Mouse (Mus musculus) G1E (cell line): ENCODE data around the gene Trp53i13. TPM values are rescaled to one million over a fixed set of nuclear protein-coding genes. Genes with fewer than 3 reads are reported as not detected.

Source experiments
- ATAC-seq: 2 replicates; pipeline ENCODE4 v1.8.0; 2016; ENCODE audit warnings: mild to moderate bottlenecking; ENCODE audit not compliant: insufficient number of reproducible peaks, poor library complexity, low FRiP score, severe bottlenecking; ENCODE audit errors: extremely low read depth
- DNase-seq: peaks from one replicate; pipeline ENCODE4 v3.0.0; 2012; ENCODE audit warnings: low spot score
- H3K27me3 ChIP-seq: 2 replicates; pipeline ENCODE4 v1.6.1; 2012; ENCODE audit warnings: mild to moderate bottlenecking, low read length, inconsistent platforms; ENCODE audit not compliant: insufficient read depth
- H3K36me3 ChIP-seq: replicated peaks from 2 replicates; pipeline ENCODE3; 2012; ENCODE audit warnings: mild to moderate bottlenecking, inconsistent platforms
- H3K4me1 ChIP-seq: 2 replicates; pipeline ENCODE4 v1.6.1; 2012; ENCODE audit warnings: low read depth, low read length, inconsistent platforms, mixed read lengths; ENCODE audit not compliant: insufficient read depth
- H3K4me3 ChIP-seq: 2 replicates; pipeline ENCODE4 v1.5.1; 2012; ENCODE audit warnings: low read depth, mild to moderate bottlenecking, inconsistent platforms, low read length, moderate library complexity, mixed read lengths
- H3K9me3 ChIP-seq: replicated peaks from 2 replicates; pipeline ENCODE4 v1.6.1; 2012; ENCODE audit warnings: inconsistent platforms
- CTCF ChIP-seq: IDR thresholded peaks from 2 replicates; pipeline ENCODE4 v1.5.1; 2012; ENCODE audit warnings: low read depth, low read length, inconsistent platforms, mixed read lengths
- GATA1 ChIP-seq: IDR thresholded peaks from 2 replicates; pipeline ENCODE4 v1.6.1; 2012; ENCODE audit warnings: borderline replicate concordance, low read length, inconsistent platforms, mixed read lengths
- GATA2 ChIP-seq: IDR thresholded peaks from 2 replicates; pipeline ENCODE4 v1.6.1; 2012; ENCODE audit warnings: low read depth, low read length, inconsistent platforms, borderline replicate concordance
- POLR2AphosphoS5 ChIP-seq: IDR thresholded peaks from 2 replicates; pipeline ENCODE4 v1.6.1; 2012; ENCODE audit warnings: low read depth, low read length, inconsistent platforms; ENCODE audit not compliant: insufficient replicate concordance
- TAL1 ChIP-seq: conservative IDR thresholded peaks from 2 replicates; pipeline ENCODE4 v1.6.1; 2012; ENCODE audit warnings: low read depth, low read length, inconsistent platforms, mixed read lengths
- polyA plus RNA-seq: library from polyadenylated mRNA; stranded (reverse); fragments of >175 nt; gene quantifications from 2 replicates; pipeline ENCODE4 v1.2.3, GENCODE M21; 2012
- total RNA-seq, 2 experiments: library from RNA; stranded (forward) in 1 of 2; stranded (reverse) in 1 of 2; fragments of 200-1000 nt in 1 of 2; fragments of >200 nt in 1 of 2; fragmentation: Nextera tagmentation in 1 of 2; gene quantifications; 2 replicates each; pipeline ENCODE4 v1.2.3; 2014 to 2017

Gene Trp53i13
- total and polyA plus RNA-seq, 3 experiments = 0.71 to 5.4 (median 1.4) TPM

GRCm38 (mm10) chr11:77508068-77509021, 7.4 kb downstream of the Trp53i13 start:
- TF ChIP-seq CTCF = peak; percentile 82
- TF ChIP-seq GATA1 = no peak
- TF ChIP-seq POLR2AphosphoS5 = no peak
- TF ChIP-seq TAL1 = no peak
- TF ChIP-seq GATA2 = no peak
- H3K27me3 ChIP-seq = no peaks in the 10 kb centered on the region
- no peaks in the 10 kb centered on the region for H3K9me3 ChIP-seq
- peak overlapping the region; percentile 61; the same call in 1 of the 2 replicates for H3K4me3 ChIP-seq
- H3K4me1 ChIP-seq = peaks cover 22% of the 10 kb centered on the region
- H3K36me3 ChIP-seq = peaks cover 65% of the 10 kb centered on the region
- DNase-seq = peak; percentile 82
- no peak for ATAC-seq

GRCm38 (mm10) chr11:77507426-77507825, 8.4 kb downstream of the Trp53i13 start:
- Histone ChIP-seq H3K4me3 (no peak overlapping the region), H3K36me3 (peaks cover 74% of the 10 kb centered on the region)

GRCm38 (mm10) chr11:77506941-77507340, 8.8 kb downstream of the Trp53i13 start:
- H3K9me3 ChIP-seq = no peaks in the 10 kb centered on the region
- ATAC-seq (no peak), DNase-seq (no peak)
- H3K36me3 ChIP-seq = peaks cover 79% of the 10 kb centered on the region
- H3K4me3 ChIP-seq = no peak overlapping the region
- TF ChIP-seq TAL1 = no peak
- H3K4me1 ChIP-seq = peaks cover 13% of the 10 kb centered on the region
- H3K27me3 ChIP-seq = no peaks in the 10 kb centered on the region

More at GRCm38 (mm10) chr11:77507426-77507825, 8.4 kb downstream of the Trp53i13 start:
- DNase-seq = no peak
- peaks cover 16% of the 10 kb centered on the region for H3K4me1 ChIP-seq
- H3K9me3 ChIP-seq = no peaks in the 10 kb centered on the region
- H3K27me3 ChIP-seq = no peaks in the 10 kb centered on the region
- no peak for ATAC-seq
- TF ChIP-seq POLR2AphosphoS5 (no peak), GATA1 (no peak), CTCF (no peak), GATA2 (no peak), TAL1 (no peak)

GRCm38 (mm10) chr11:77506273-77506672, 9.5 kb downstream of the Trp53i13 start:
- Histone ChIP-seq H3K36me3 (peaks cover 85% of the 10 kb centered on the region), H3K27me3 (no peaks in the 10 kb centered on the region), H3K4me3 (no peak overlapping the region), H3K4me1 (peaks cover 10% of the 10 kb centered on the region), H3K9me3 (no peaks in the 10 kb centered on the region)
- no peak for ATAC-seq
- TF ChIP-seq GATA2 = no peak
- no peak for TF ChIP-seq GATA1
- TF ChIP-seq POLR2AphosphoS5 = no peak
- TF ChIP-seq TAL1 = no peak
- no peak for TF ChIP-seq CTCF
- DNase-seq = no peak

- Histone ChIP-seq H3K27me3 (no peaks in the 10 kb centered on the region), H3K9me3 (no peaks in the 10 kb centered on the region), H3K4me1 (peaks cover 14% of the 10 kb centered on the region), H3K4me3 (no peak overlapping the region), H3K36me3 (peaks cover 91% of the 10 kb centered on the region)
- DNase-seq (no peak), ATAC-seq (no peak)
- TF ChIP-seq TAL1 (no peak), GATA2 (no peak), GATA1 (no peak), CTCF (no peak)
Measured at GRCm38 (mm10) chr11:77505291-77505980, 10.3 kb downstream of the Trp53i13 start.

- H3K9me3 ChIP-seq = no peaks in the 10 kb centered on the region
- no peak for DNase-seq
- peaks cover 95% of the 10 kb centered on the region for H3K36me3 ChIP-seq
- no peaks in the 10 kb centered on the region for H3K27me3 ChIP-seq
- H3K4me1 ChIP-seq = peaks cover 17% of the 10 kb centered on the region
- H3K4me3 ChIP-seq = no peak overlapping the region
- ATAC-seq = no peak
- no peak for TF ChIP-seq TAL1
- no peak for TF ChIP-seq GATA1
- TF ChIP-seq GATA2 = no peak
- no peak for TF ChIP-seq POLR2AphosphoS5
- no peak for TF ChIP-seq CTCF
Measured at GRCm38 (mm10) chr11:77504377-77504776, 11.4 kb downstream of the Trp53i13 start.
